Mouse (Mus musculus) G1E (cell line): Measurements from ENCODE around the gene Mpdu1.

Source experiments
- CTCF ChIP-seq: IDR thresholded peaks from 2 replicates; pipeline ENCODE4 v1.5.1; 2012; ENCODE audit warnings: low read depth, low read length, inconsistent platforms, mixed read lengths
- GATA1 ChIP-seq: IDR thresholded peaks from 2 replicates; pipeline ENCODE4 v1.6.1; 2012; ENCODE audit warnings: borderline replicate concordance, low read length, inconsistent platforms, mixed read lengths
- POLR2AphosphoS5 ChIP-seq: IDR thresholded peaks from 2 replicates; pipeline ENCODE4 v1.6.1; 2012; ENCODE audit warnings: low read depth, low read length, inconsistent platforms; ENCODE audit not compliant: insufficient replicate concordance

DNA sequence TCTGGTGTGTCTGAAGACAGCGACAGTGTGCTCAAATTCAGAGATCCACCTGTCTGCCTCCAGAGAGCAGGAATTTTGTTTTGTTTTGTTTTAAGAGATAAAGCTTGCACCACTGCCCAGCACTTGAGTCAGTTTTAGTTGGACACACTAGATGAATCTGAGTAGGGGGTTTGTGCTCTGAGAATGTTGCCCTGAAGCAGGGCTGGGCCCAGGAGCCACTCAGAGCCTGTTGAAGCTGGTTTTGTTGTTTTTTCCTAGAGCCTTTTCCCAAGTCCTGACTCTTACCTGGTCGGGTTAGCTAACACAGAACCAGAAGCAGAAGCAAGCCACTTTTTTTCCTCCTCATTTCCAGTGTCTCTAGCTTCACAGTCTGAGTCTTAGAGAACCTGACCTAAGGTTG lies 48.6 kb upstream of the Mpdu1 start:
- no peak for TF ChIP-seq CTCF
- no peak for TF ChIP-seq GATA1
- TF ChIP-seq POLR2AphosphoS5: no peak
